Mouse (Mus musculus): ENCODE results near the gene Zcchc7. TPM values are rescaled to one million over a fixed set of nuclear protein-coding genes. Genes with fewer than 3 reads are reported as not detected.

The Zcchc7 gene
- polyA plus RNA-seq, 1 experiment from 2014 or later: 27.1 TPM

DNA sequence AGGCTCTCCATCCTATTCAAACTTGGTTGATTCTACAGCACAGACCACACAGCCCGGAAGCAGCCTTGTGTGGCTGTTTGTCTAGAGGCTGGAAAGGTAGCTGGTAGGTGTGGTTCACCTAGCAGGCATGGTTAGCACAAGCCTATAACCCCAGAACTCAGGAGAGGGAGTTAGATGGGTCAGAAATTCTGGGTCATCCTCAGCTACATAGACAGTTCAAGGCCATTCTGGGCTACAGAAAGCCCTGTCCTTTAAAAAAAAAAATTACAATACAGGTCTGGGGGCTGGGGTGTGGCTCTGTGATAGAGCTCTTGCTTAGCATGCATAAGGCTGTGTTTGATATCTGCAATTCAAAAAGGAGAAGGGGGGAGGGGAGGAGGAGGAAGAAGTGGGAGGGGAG lies 192.6 kb downstream of the Zcchc7 start:
- Histone ChIP-seq H3K4me1 (ENCODE audit: control insufficient read depth, insufficient read depth, low read length) (no peaks in the 10 kb centered on the region), H3K4me3 (ENCODE audit: low read depth, low read length) (no peak overlapping the region), H3K27me3 (ENCODE audit: control insufficient read depth, insufficient read depth, low read length) (peaks cover 3% of the 10 kb centered on the region; the same call in 1 of the 2 replicates), H3K9me3 (replicated peaks; ENCODE audit: control insufficient read depth, low read length) (no peaks in the 10 kb centered on the region), H3K9ac (ENCODE audit: low read depth, low read length) (no peak overlapping the region), H3K4me2 (no peak overlapping the region), H3K36me3 (ENCODE audit: control insufficient read depth, insufficient read depth, low read length) (no peaks in the 10 kb centered on the region), H3K27ac (ENCODE audit: low read depth, low read length) (no peak overlapping the region)
- ATAC-seq (replicated peaks; ENCODE audit: insufficient number of reproducible peaks, low FRiP score, low TSS enrichment): no peak
- 91% methylated on average over 1 of the region's 1 CpGs for WGBS (ENCODE audit: insufficient replicate concordance)

- WGBS (ENCODE audit: insufficient replicate concordance): 70% methylated on average over 9 of the region's 9 CpGs
- no peak for ATAC-seq (replicated peaks; ENCODE audit: insufficient number of reproducible peaks, low FRiP score, low TSS enrichment)
- no peaks in the 10 kb centered on the region for H3K36me3 ChIP-seq (ENCODE audit: control insufficient read depth, insufficient read depth, low read length)
- no peaks in the 10 kb centered on the region for H3K4me1 ChIP-seq (ENCODE audit: control insufficient read depth, insufficient read depth, low read length)
- no peak overlapping the region for H3K27ac ChIP-seq (ENCODE audit: low read depth, low read length)
- no peaks in the 10 kb centered on the region for H3K27me3 ChIP-seq (ENCODE audit: control insufficient read depth, insufficient read depth, low read length)
- no peak overlapping the region for H3K9ac ChIP-seq (ENCODE audit: low read depth, low read length)
- H3K4me2 ChIP-seq: no peak overlapping the region
- H3K9me3 ChIP-seq (replicated peaks; ENCODE audit: control insufficient read depth, low read length): no peaks in the 10 kb centered on the region
- H3K4me3 ChIP-seq (ENCODE audit: low read depth, low read length): no peak overlapping the region
Measured at GRCm38 (mm10) chr4:44953041-44953440, 197.4 kb downstream of the Zcchc7 start.

GRCm38 (mm10) chr4:44958776-44959175 lies 203.1 kb downstream of the Zcchc7 start:
- Histone ChIP-seq H3K27me3 (ENCODE audit: control insufficient read depth, insufficient read depth, low read length) (no peaks in the 10 kb centered on the region), H3K9me3 (replicated peaks; ENCODE audit: control insufficient read depth, low read length) (no peaks in the 10 kb centered on the region), H3K9ac (ENCODE audit: low read depth, low read length) (no peak overlapping the region), H3K4me3 (ENCODE audit: low read depth, low read length) (no peak overlapping the region), H3K36me3 (ENCODE audit: control insufficient read depth, insufficient read depth, low read length) (no peaks in the 10 kb centered on the region), H3K4me1 (ENCODE audit: control insufficient read depth, insufficient read depth, low read length) (no peaks in the 10 kb centered on the region), H3K27ac (ENCODE audit: low read depth, low read length) (no peak overlapping the region), H3K4me2 (no peak overlapping the region)
- WGBS (ENCODE audit: insufficient replicate concordance): 74% methylated on average over 9 of the region's 9 CpGs
- no peak for ATAC-seq (replicated peaks; ENCODE audit: insufficient number of reproducible peaks, low FRiP score, low TSS enrichment)

DNA sequence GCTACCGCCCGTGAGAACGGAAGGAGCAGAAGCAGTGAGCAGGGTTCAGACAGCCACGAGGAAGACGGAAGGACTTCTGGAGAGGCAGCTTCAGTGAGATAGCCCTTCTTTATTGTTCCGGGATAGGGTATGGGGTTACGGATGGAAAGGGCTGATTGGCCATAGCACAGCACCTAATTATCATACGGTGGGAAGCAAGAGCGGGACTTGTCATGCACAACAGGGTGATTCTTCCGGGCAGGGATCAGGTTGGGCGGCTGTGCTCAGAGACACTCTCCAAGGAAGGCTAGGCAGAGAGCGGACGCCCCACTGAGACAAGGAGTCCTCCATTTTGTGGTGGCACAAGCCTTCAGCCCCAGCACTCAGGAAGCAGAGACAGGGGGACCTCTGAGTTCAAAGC lies 203.5 kb downstream of the Zcchc7 start:
- Histone ChIP-seq H3K9me3 (replicated peaks; ENCODE audit: control insufficient read depth, low read length) (no peaks in the 10 kb centered on the region), H3K27me3 (ENCODE audit: control insufficient read depth, insufficient read depth, low read length) (no peaks in the 10 kb centered on the region), H3K9ac (ENCODE audit: low read depth, low read length) (no peak overlapping the region), H3K36me3 (ENCODE audit: control insufficient read depth, insufficient read depth, low read length) (no peaks in the 10 kb centered on the region), H3K4me1 (ENCODE audit: control insufficient read depth, insufficient read depth, low read length) (no peaks in the 10 kb centered on the region), H3K4me2 (no peak overlapping the region), H3K27ac (ENCODE audit: low read depth, low read length) (no peak overlapping the region), H3K4me3 (ENCODE audit: low read depth, low read length) (no peak overlapping the region)
- no peak for ATAC-seq (replicated peaks; ENCODE audit: insufficient number of reproducible peaks, low FRiP score, low TSS enrichment)
- whole genome bisulfite sequencing (ENCODE audit: insufficient replicate concordance): 86% methylated on average over 13 of the region's 13 CpGs

DNA sequence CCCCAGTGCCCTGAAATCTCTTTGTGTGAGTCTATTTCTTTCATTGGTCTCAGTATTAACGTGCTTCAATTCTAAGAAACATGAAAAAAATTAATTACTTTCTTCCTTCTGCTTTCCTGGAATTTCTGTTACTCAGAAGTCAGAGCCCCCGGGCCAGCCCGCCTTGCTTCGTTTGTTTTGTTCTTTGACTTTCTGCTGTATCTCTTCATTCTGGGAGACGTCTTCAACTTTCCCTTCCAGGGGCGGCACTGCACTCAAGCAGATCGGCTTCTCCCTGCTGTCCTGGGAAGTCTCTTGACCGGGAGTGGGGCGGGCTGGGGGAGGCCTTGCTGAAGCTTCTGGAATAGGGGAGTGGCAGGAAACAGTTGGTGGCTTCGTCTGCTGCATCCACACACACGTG lies 207.5 kb downstream of the Zcchc7 start:
- ATAC-seq (replicated peaks; ENCODE audit: insufficient number of reproducible peaks, low FRiP score, low TSS enrichment): no peak
- WGBS (ENCODE audit: insufficient replicate concordance): 62% methylated on average over 11 of the region's 11 CpGs
- Histone ChIP-seq H3K4me1 (ENCODE audit: control insufficient read depth, insufficient read depth, low read length) (no peaks in the 10 kb centered on the region), H3K27ac (ENCODE audit: low read depth, low read length) (no peak overlapping the region), H3K36me3 (ENCODE audit: control insufficient read depth, insufficient read depth, low read length) (no peaks in the 10 kb centered on the region), H3K9me3 (replicated peaks; ENCODE audit: control insufficient read depth, low read length) (no peaks in the 10 kb centered on the region), H3K4me3 (ENCODE audit: low read depth, low read length) (no peak overlapping the region), H3K4me2 (no peak overlapping the region), H3K27me3 (ENCODE audit: control insufficient read depth, insufficient read depth, low read length) (no peaks in the 10 kb centered on the region), H3K9ac (ENCODE audit: low read depth, low read length) (no peak overlapping the region)

- no peaks in the 10 kb centered on the region for H3K9me3 ChIP-seq (replicated peaks; ENCODE audit: control insufficient read depth, low read length)
- no peak for ATAC-seq (replicated peaks; ENCODE audit: insufficient number of reproducible peaks, low FRiP score, low TSS enrichment)
- no peak overlapping the region for H3K4me3 ChIP-seq (ENCODE audit: low read depth, low read length)
- H3K4me1 ChIP-seq (ENCODE audit: control insufficient read depth, insufficient read depth, low read length): no peaks in the 10 kb centered on the region
- no peaks in the 10 kb centered on the region for H3K36me3 ChIP-seq (ENCODE audit: control insufficient read depth, insufficient read depth, low read length)
- no peak overlapping the region for H3K27ac ChIP-seq (ENCODE audit: low read depth, low read length)
- no peaks in the 10 kb centered on the region for H3K27me3 ChIP-seq (ENCODE audit: control insufficient read depth, insufficient read depth, low read length)
- H3K4me2 ChIP-seq: no peak overlapping the region
- WGBS (ENCODE audit: insufficient replicate concordance): 74% methylated on average over 2 of the region's 2 CpGs
- H3K9ac ChIP-seq (ENCODE audit: low read depth, low read length): no peak overlapping the region
Measured at GRCm38 (mm10) chr4:44965175-44965574, 209.5 kb downstream of the Zcchc7 start.

DNA sequence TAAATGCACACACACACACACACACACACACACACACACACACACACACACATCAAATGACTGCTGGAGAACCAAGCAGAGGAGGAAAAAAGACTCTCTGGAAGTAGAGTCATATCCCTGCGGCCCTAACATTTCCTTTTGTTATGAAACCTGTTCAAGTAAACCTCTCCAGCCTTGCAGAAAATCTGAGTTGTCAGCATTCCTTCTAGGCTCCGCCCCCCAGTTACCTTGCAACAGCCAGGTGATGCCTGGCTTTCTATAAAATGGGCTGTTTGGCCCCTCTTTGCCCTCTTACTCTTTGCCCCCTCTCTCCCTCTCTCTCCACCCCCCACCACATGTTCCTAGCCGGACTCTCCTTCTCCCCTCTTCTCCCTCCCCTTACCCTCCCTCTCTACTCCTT lies 210.1 kb downstream of the Zcchc7 start:
- no peaks in the 10 kb centered on the region for H3K36me3 ChIP-seq (ENCODE audit: control insufficient read depth, insufficient read depth, low read length)
- no peak overlapping the region for H3K27ac ChIP-seq (ENCODE audit: low read depth, low read length)
- WGBS (ENCODE audit: insufficient replicate concordance): 65% methylated on average over 3 of the region's 3 CpGs
- no peak overlapping the region for H3K4me2 ChIP-seq
- no peaks in the 10 kb centered on the region for H3K4me1 ChIP-seq (ENCODE audit: control insufficient read depth, insufficient read depth, low read length)
- H3K4me3 ChIP-seq (ENCODE audit: low read depth, low read length): no peak overlapping the region
- no peaks in the 10 kb centered on the region for H3K9me3 ChIP-seq (replicated peaks; ENCODE audit: control insufficient read depth, low read length)
- no peaks in the 10 kb centered on the region for H3K27me3 ChIP-seq (ENCODE audit: control insufficient read depth, insufficient read depth, low read length)
- no peak for ATAC-seq (replicated peaks; ENCODE audit: insufficient number of reproducible peaks, low FRiP score, low TSS enrichment)
- H3K9ac ChIP-seq (ENCODE audit: low read depth, low read length): no peak overlapping the region

DNA sequence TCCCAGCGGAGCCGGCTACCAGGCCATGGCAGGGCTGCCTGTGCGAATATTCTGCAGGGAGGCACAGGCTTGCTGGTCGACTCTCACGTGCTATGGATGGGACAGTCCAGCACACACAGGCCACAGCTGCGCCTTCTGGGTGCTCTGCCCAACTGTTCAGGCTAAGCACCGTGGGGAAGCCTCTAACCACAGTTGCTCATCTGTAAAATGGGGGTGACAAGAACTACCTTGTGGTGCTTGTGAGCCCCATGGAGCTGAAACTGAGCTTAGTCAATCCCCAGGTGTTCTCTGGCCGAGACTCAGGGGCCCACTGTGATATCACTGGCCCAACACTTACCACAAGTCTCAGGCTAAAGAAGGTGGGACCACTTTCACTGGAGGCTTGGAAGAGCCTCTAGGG lies 211.7 kb downstream of the Zcchc7 start:
- H3K9ac ChIP-seq (ENCODE audit: low read depth, low read length): no peak overlapping the region
- H3K36me3 ChIP-seq (ENCODE audit: control insufficient read depth, insufficient read depth, low read length): no peaks in the 10 kb centered on the region
- H3K4me1 ChIP-seq (ENCODE audit: control insufficient read depth, insufficient read depth, low read length): no peaks in the 10 kb centered on the region
- WGBS (ENCODE audit: insufficient replicate concordance): 66% methylated on average over 8 of the region's 8 CpGs
- no peak for ATAC-seq (replicated peaks; ENCODE audit: insufficient number of reproducible peaks, low FRiP score, low TSS enrichment)
- no peak overlapping the region for H3K4me3 ChIP-seq (ENCODE audit: low read depth, low read length)
- H3K4me2 ChIP-seq: no peak overlapping the region
- no peaks in the 10 kb centered on the region for H3K27me3 ChIP-seq (ENCODE audit: control insufficient read depth, insufficient read depth, low read length)
- no peak overlapping the region for H3K27ac ChIP-seq (ENCODE audit: low read depth, low read length)
- no peaks in the 10 kb centered on the region for H3K9me3 ChIP-seq (replicated peaks; ENCODE audit: control insufficient read depth, low read length)

DNA sequence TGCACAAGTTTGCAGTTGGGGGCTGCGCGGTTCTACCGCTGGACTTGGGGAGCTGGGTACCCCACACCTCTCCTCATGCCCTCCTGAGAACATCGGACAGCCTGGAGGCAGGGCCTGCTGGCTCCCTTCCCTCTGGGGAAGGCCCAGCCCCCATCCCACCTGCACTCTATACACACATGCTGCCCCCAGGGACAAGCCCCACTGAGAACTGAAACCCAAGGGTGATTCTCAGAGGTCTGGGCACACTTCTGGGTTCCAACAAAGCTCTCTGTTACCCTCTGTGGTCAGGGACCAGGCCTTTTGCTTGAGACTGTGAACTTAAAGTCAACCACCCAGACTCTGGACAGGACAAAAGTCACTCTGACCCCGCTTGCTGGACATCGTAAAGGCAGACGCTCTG lies 214.4 kb downstream of the Zcchc7 start:
- Histone ChIP-seq H3K4me1 (ENCODE audit: control insufficient read depth, insufficient read depth, low read length) (peaks cover 2% of the 10 kb centered on the region; the same call in 1 of the 2 replicates), H3K27me3 (ENCODE audit: control insufficient read depth, insufficient read depth, low read length) (no peaks in the 10 kb centered on the region), H3K4me2 (no peak overlapping the region), H3K4me3 (ENCODE audit: low read depth, low read length) (no peak overlapping the region), H3K9me3 (replicated peaks; ENCODE audit: control insufficient read depth, low read length) (no peaks in the 10 kb centered on the region), H3K36me3 (ENCODE audit: control insufficient read depth, insufficient read depth, low read length) (no peaks in the 10 kb centered on the region), H3K27ac (ENCODE audit: low read depth, low read length) (no peak overlapping the region), H3K9ac (ENCODE audit: low read depth, low read length) (no peak overlapping the region)
- no peak for ATAC-seq (replicated peaks; ENCODE audit: insufficient number of reproducible peaks, low FRiP score, low TSS enrichment)
- 87% methylated on average over 7 of the region's 7 CpGs for WGBS (ENCODE audit: insufficient replicate concordance)

Measured in heart, embryonic 11.5 days (tissue).